Mouse (Mus musculus) small intestine, adult 2 months (tissue): ENCODE measurements around the gene Hist1h2bp.

Experiments
- CTCF ChIP-seq: fragments of 200-500 bp; IDR thresholded peaks from 2 replicates; pipeline ENCODE4 v1.5.1; 2012; ENCODE audit warnings: low read depth, mild to moderate bottlenecking, control low read depth, inconsistent platforms, low read length, moderate library complexity, mixed read lengths; ENCODE audit not compliant: insufficient replicate concordance, insufficient read length; ENCODE audit errors: extremely low read depth
- POLR2A ChIP-seq: fragments of 200-500 bp; IDR thresholded peaks from 2 replicates; pipeline ENCODE4 v1.6.1; 2012; ENCODE audit warnings: low read depth, mild to moderate bottlenecking, control low read depth, inconsistent platforms, low read length, moderate library complexity

DNA sequence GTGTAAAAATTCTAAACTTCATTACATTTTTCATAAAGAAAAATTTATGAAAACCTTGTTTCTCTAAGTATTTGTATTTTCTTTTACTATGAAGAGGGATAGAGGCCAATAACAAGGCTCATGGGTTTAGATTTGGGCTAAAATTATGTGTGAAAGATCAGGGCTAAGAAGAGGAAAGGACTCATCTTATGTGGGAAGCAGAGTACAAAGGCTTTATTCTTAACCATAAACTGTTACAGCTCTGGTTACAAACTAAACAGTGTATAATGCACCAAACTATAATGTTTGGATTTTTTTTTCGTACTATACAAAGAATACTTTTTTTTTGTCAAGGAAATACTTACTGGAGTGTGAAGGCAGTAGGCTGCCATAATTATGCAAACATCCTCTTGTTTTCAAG lies 31.6 kb upstream of the Hist1h2bp start:
- no peak for TF ChIP-seq POLR2A
- TF ChIP-seq CTCF: no peak
